Mouse (Mus musculus) E14TG2a.4 (cell line): ENCODE measurements around the gene Nrsn1.
"Not testable (repeated sequence)": the region's sequence is repeated elsewhere in the genome, so short reads cannot be mapped to it uniquely, and the experiment has no call there.

ENCODE experiments used
- CTCF ChIP-seq: conservative IDR thresholded peaks from 2 replicates; pipeline ENCODE4 v1.5.1; 2014; ENCODE audit warnings: low read length
- NANOG ChIP-seq: IDR thresholded peaks from 2 replicates; pipeline ENCODE4 v1.6.1; 2014; ENCODE audit warnings: borderline replicate concordance, low read length, mixed read lengths

GRCm38 (mm10) chr13:25270402-25270801 is at the start of gene Nrsn1:
- not testable (repeated sequence) for TF ChIP-seq CTCF, NANOG
